Mouse (Mus musculus): ENCODE measurements around the gene Gm20388. TPM values are rescaled to one million over a fixed set of nuclear protein-coding genes. Genes with fewer than 3 reads are reported as not detected.

Gene Gm20388
- polyA plus RNA-seq, 1 experiment from 2014 or later: 8.3 TPM

GRCm38 (mm10) chr8:120001712-120002111, 91.1 kb downstream of the Gm20388 start:
- Histone ChIP-seq H3K9me3 (ENCODE audit: control insufficient read depth, low read length) (no peaks in the 10 kb centered on the region), H3K27me3 (replicated peaks; ENCODE audit: control insufficient read depth, insufficient read depth, low read length) (no peaks in the 10 kb centered on the region), H3K36me3 (ENCODE audit: control insufficient read depth, insufficient read depth, low read length) (no peaks in the 10 kb centered on the region), H3K4me1 (replicated peaks; ENCODE audit: control insufficient read depth, insufficient read depth, low read length) (peaks cover 55% of the 10 kb centered on the region), H3K27ac (ENCODE audit: low read depth) (0 out of 2 replicates have a peak overlapping the region, but pooled peaks have one; percentile 36), H3K4me3 (ENCODE audit: low read depth, low read length) (no peak overlapping the region), H3K9ac (ENCODE audit: low read length) (no peak overlapping the region), H3K4me2 (ENCODE audit: low read length) (no peak overlapping the region)
- 60% methylated on average over 7 of the region's 7 CpGs for WGBS
- DNase-seq (ENCODE audit: low spot score) (no peak), ATAC-seq (replicated peaks; ENCODE audit: low FRiP score, low TSS enrichment, low read depth) (no peak)

GRCm38 (mm10) chr8:120002348-120002747, 91.7 kb downstream of the Gm20388 start:
- H3K27me3 ChIP-seq (replicated peaks; ENCODE audit: control insufficient read depth, insufficient read depth, low read length): no peaks in the 10 kb centered on the region
- H3K27ac ChIP-seq (ENCODE audit: low read depth): peak overlapping the region; percentile 71
- ATAC-seq (replicated peaks; ENCODE audit: low FRiP score, low TSS enrichment, low read depth) (no peak), DNase-seq (ENCODE audit: low spot score) (no peak)
- H3K36me3 ChIP-seq (ENCODE audit: control insufficient read depth, insufficient read depth, low read length): no peaks in the 10 kb centered on the region
- H3K4me2 ChIP-seq (ENCODE audit: low read length): no peak overlapping the region
- WGBS: 39% methylated on average over 9 of the region's 9 CpGs
- peaks cover 60% of the 10 kb centered on the region for H3K4me1 ChIP-seq (replicated peaks; ENCODE audit: control insufficient read depth, insufficient read depth, low read length)
- no peak overlapping the region for H3K4me3 ChIP-seq (ENCODE audit: low read depth, low read length)
- no peak overlapping the region for H3K9ac ChIP-seq (ENCODE audit: low read length)
- H3K9me3 ChIP-seq (ENCODE audit: control insufficient read depth, low read length): no peaks in the 10 kb centered on the region

- H3K4me2 ChIP-seq (ENCODE audit: low read length): peak overlapping the region; percentile 39
- peaks cover 60% of the 10 kb centered on the region for H3K4me1 ChIP-seq (replicated peaks; ENCODE audit: control insufficient read depth, insufficient read depth, low read length)
- peak; percentile 79 for ATAC-seq (replicated peaks; ENCODE audit: low FRiP score, low TSS enrichment, low read depth)
Observed at GRCm38 (mm10) chr8:120004154-120004702, 93.6 kb downstream of the Gm20388 start.

GRCm38 (mm10) chr8:120004705-120005381, 94.2 kb downstream of the Gm20388 start:
- H3K4me2 ChIP-seq (ENCODE audit: low read length): peak overlapping the region; percentile 39
- H3K36me3 ChIP-seq (ENCODE audit: control insufficient read depth, insufficient read depth, low read length): no peaks in the 10 kb centered on the region
- H3K9ac ChIP-seq (ENCODE audit: low read length): no peak overlapping the region
- DNase-seq (ENCODE audit: low spot score) (peak; percentile 80), ATAC-seq (replicated peaks; ENCODE audit: low FRiP score, low TSS enrichment, low read depth) (0 out of 2 replicates have a peak, but pooled peaks have one; percentile 0)
- peaks cover 60% of the 10 kb centered on the region for H3K4me1 ChIP-seq (replicated peaks; ENCODE audit: control insufficient read depth, insufficient read depth, low read length)
- no peak overlapping the region for H3K4me3 ChIP-seq (ENCODE audit: low read depth, low read length)
- H3K27me3 ChIP-seq (replicated peaks; ENCODE audit: control insufficient read depth, insufficient read depth, low read length): no peaks in the 10 kb centered on the region
- H3K27ac ChIP-seq (ENCODE audit: low read depth): peak overlapping the region; percentile 83
- H3K9me3 ChIP-seq (ENCODE audit: control insufficient read depth, low read length): no peaks in the 10 kb centered on the region
- WGBS: 12% methylated on average over 2 of the region's 2 CpGs

More at GRCm38 (mm10) chr8:120004154-120004702, 93.6 kb downstream of the Gm20388 start:
- H3K4me3 ChIP-seq (ENCODE audit: low read depth, low read length): no peak overlapping the region
- WGBS: 7% methylated on average over 14 of the region's 14 CpGs
- peak; percentile 83 for DNase-seq (ENCODE audit: low spot score)
- no peaks in the 10 kb centered on the region for H3K9me3 ChIP-seq (ENCODE audit: control insufficient read depth, low read length)
- H3K27ac ChIP-seq (ENCODE audit: low read depth): peak overlapping the region; percentile 83
- no peaks in the 10 kb centered on the region for H3K27me3 ChIP-seq (replicated peaks; ENCODE audit: control insufficient read depth, insufficient read depth, low read length)
- H3K36me3 ChIP-seq (ENCODE audit: control insufficient read depth, insufficient read depth, low read length): no peaks in the 10 kb centered on the region
- H3K9ac ChIP-seq (ENCODE audit: low read length): no peak overlapping the region

GRCm38 (mm10) chr8:120006645-120007160, 96.1 kb downstream of the Gm20388 start:
- WGBS: 22% methylated on average over 9 of the region's 9 CpGs
- Histone ChIP-seq H3K9me3 (ENCODE audit: control insufficient read depth, low read length) (no peaks in the 10 kb centered on the region), H3K27ac (ENCODE audit: low read depth) (peak overlapping the region; percentile 9; the same call in 1 of the 2 replicates), H3K4me3 (ENCODE audit: low read depth, low read length) (no peak overlapping the region), H3K27me3 (replicated peaks; ENCODE audit: control insufficient read depth, insufficient read depth, low read length) (no peaks in the 10 kb centered on the region), H3K4me1 (replicated peaks; ENCODE audit: control insufficient read depth, insufficient read depth, low read length) (peaks cover 47% of the 10 kb centered on the region), H3K9ac (ENCODE audit: low read length) (no peak overlapping the region), H3K36me3 (ENCODE audit: control insufficient read depth, insufficient read depth, low read length) (no peaks in the 10 kb centered on the region; the same call in 1 of the 2 replicates), H3K4me2 (ENCODE audit: low read length) (0 out of 2 replicates have a peak overlapping the region, but pooled peaks have one; percentile 1)
- DNase-seq (ENCODE audit: low spot score): no peak
- ATAC-seq (replicated peaks; ENCODE audit: low FRiP score, low TSS enrichment, low read depth): no peak

- ATAC-seq (replicated peaks; ENCODE audit: low FRiP score, low TSS enrichment, low read depth) (no peak), DNase-seq (ENCODE audit: low spot score) (no peak)
- H3K36me3 ChIP-seq (ENCODE audit: control insufficient read depth, insufficient read depth, low read length): no peaks in the 10 kb centered on the region; the same call in 1 of the 2 replicates
- no peak overlapping the region for H3K4me3 ChIP-seq (ENCODE audit: low read depth, low read length)
- no peaks in the 10 kb centered on the region for H3K27me3 ChIP-seq (replicated peaks; ENCODE audit: control insufficient read depth, insufficient read depth, low read length)
- H3K27ac ChIP-seq (ENCODE audit: low read depth): peak overlapping the region; percentile 9; the same call in 1 of the 2 replicates
- H3K9ac ChIP-seq (ENCODE audit: low read length): no peak overlapping the region
- 82% methylated on average over 9 of the region's 9 CpGs for WGBS
- no peak overlapping the region for H3K4me2 ChIP-seq (ENCODE audit: low read length)
- no peaks in the 10 kb centered on the region for H3K9me3 ChIP-seq (ENCODE audit: control insufficient read depth, low read length)
- peaks cover 44% of the 10 kb centered on the region for H3K4me1 ChIP-seq (replicated peaks; ENCODE audit: control insufficient read depth, insufficient read depth, low read length)
Observed at GRCm38 (mm10) chr8:120007178-120007577, 96.5 kb downstream of the Gm20388 start.

- Histone ChIP-seq H3K4me2 (ENCODE audit: low read length) (no peak overlapping the region), H3K36me3 (ENCODE audit: control insufficient read depth, insufficient read depth, low read length) (no peaks in the 10 kb centered on the region; the same call in 1 of the 2 replicates), H3K27me3 (replicated peaks; ENCODE audit: control insufficient read depth, insufficient read depth, low read length) (no peaks in the 10 kb centered on the region), H3K9ac (ENCODE audit: low read length) (no peak overlapping the region), H3K4me1 (replicated peaks; ENCODE audit: control insufficient read depth, insufficient read depth, low read length) (peaks cover 33% of the 10 kb centered on the region), H3K9me3 (ENCODE audit: control insufficient read depth, low read length) (no peaks in the 10 kb centered on the region), H3K4me3 (ENCODE audit: low read depth, low read length) (no peak overlapping the region), H3K27ac (ENCODE audit: low read depth) (no peak overlapping the region)
- ATAC-seq (replicated peaks; ENCODE audit: low FRiP score, low TSS enrichment, low read depth) (no peak), DNase-seq (ENCODE audit: low spot score) (no peak)
- WGBS: 67% methylated on average over 6 of the region's 6 CpGs
Observed at GRCm38 (mm10) chr8:120009284-120009683, 98.6 kb downstream of the Gm20388 start.

GRCm38 (mm10) chr8:120012491-120012890, 101.8 kb downstream of the Gm20388 start:
- DNase-seq (ENCODE audit: low spot score) (no peak), ATAC-seq (replicated peaks; ENCODE audit: low FRiP score, low TSS enrichment, low read depth) (no peak)
- 81% methylated on average over 8 of the region's 8 CpGs for WGBS
- H3K4me1 ChIP-seq (replicated peaks; ENCODE audit: control insufficient read depth, insufficient read depth, low read length): peaks cover 9% of the 10 kb centered on the region; the same call in 1 of the 2 replicates
- no peaks in the 10 kb centered on the region for H3K9me3 ChIP-seq (ENCODE audit: control insufficient read depth, low read length)
- no peak overlapping the region for H3K4me2 ChIP-seq (ENCODE audit: low read length)
- H3K4me3 ChIP-seq (ENCODE audit: low read depth, low read length): no peak overlapping the region
- no peak overlapping the region for H3K9ac ChIP-seq (ENCODE audit: low read length)
- no peak overlapping the region for H3K27ac ChIP-seq (ENCODE audit: low read depth)
- no peaks in the 10 kb centered on the region for H3K27me3 ChIP-seq (replicated peaks; ENCODE audit: control insufficient read depth, insufficient read depth, low read length)
- H3K36me3 ChIP-seq (ENCODE audit: control insufficient read depth, insufficient read depth, low read length): peaks cover 14% of the 10 kb centered on the region; the same call in 1 of the 2 replicates
